Mouse (Mus musculus): ENCODE results near the gene Itpr3.

DNA sequence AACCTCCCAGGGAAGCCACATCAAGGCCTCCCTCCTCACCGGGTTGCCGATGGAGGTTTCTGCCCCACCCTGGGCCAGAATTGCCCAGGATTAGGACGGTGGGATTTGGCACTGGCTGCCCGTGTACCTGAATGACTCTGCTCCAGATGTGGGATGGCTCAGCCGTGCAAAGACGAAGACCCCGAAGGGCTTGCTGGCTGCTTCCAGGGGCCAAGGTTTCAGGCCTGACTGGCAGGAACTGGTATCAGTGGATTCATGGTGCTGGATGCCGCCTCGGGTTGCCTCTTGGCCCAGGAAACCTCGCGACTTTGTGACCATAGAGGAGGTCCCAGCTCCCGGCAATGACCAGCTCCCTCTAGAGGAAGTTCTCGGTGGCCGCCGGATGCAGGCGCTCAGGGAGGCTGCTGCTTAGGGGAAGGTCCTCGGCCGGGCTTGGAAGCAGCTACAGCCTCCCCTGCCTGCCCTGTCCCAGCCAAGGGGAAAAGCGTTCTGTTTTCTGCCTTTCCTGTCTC is 28.8 kb upstream of the Itpr3 start:
- TF ChIP-seq CTCF (IDR thresholded peaks at IDR 0.05; ENCODE audit: low read depth) (peak; percentile 91), EP300 (IDR thresholded peaks at IDR 0.05; ENCODE audit: low read depth) (no peak)

All from liver, postnatal 0 days (tissue).